Mouse (Mus musculus) heart, adult 2 months (tissue): ENCODE data around the gene Chrm4.

Experiments
- CTCF ChIP-seq: fragments of 200-600 bp; IDR thresholded peaks from 2 replicates; pipeline ENCODE4 v1.8.1; 2022; ENCODE audit warnings: antibody characterized with exemption, mild to moderate bottlenecking, moderate library complexity
- EP300 ChIP-seq: fragments of 200-500 bp; IDR thresholded peaks from 2 replicates; pipeline ENCODE4 v1.6.1; 2011; ENCODE audit warnings: low read depth, low read length, control low read depth; ENCODE audit not compliant: insufficient read depth
- POLR2A ChIP-seq: fragments of 200-500 bp; IDR thresholded peaks from 2 replicates; pipeline ENCODE4 v1.6.1; 2011; ENCODE audit warnings: mild to moderate bottlenecking, low read depth, low read length, control low read depth; ENCODE audit not compliant: insufficient read depth

GRCm38 (mm10) chr2:91973416-91974135, 46.5 kb downstream of the Chrm4 start:
- no peak for TF ChIP-seq POLR2A
- no peak for TF ChIP-seq CTCF
- no peak for TF ChIP-seq EP300
